Mouse (Mus musculus) heart, postnatal 0 days (tissue): Measurements from ENCODE around the gene Trpc5os. TPM values are rescaled to one million over a fixed set of nuclear protein-coding genes. Genes with fewer than 3 reads are reported as not detected.

Experiments used
- ATAC-seq: fragments of 200-750 bp; cut with Nextera tagmentation; 2 replicates; pipeline ENCODE4 v1.8.0; 2017; ENCODE audit warnings: low read depth, moderate number of reproducible peaks, moderate library complexity; ENCODE audit not compliant: insufficient read depth
- DNase-seq: peaks from one replicate; pipeline ENCODE4 v3.0.0-alpha.2; 2016; ENCODE audit warnings: low spot score
- H3K27ac ChIP-seq: fragments of 300-500 bp; sonication (generic); 2 replicates; pipeline ENCODE4 v1.5.1; 2014; ENCODE audit warnings: low read depth, mild to moderate bottlenecking
- H3K27me3 ChIP-seq: fragments of 300-500 bp; sonication (generic); 2 replicates; pipeline ENCODE4 v1.6.1; 2014; ENCODE audit warnings: low read length, mixed read lengths; ENCODE audit not compliant: control insufficient read depth, insufficient read depth
- H3K36me3 ChIP-seq: fragments of 300-500 bp; sonication (generic); replicated peaks from 2 replicates; pipeline ENCODE4 v1.6.1; 2014; ENCODE audit warnings: low read length, mixed read lengths; ENCODE audit not compliant: control insufficient read depth, insufficient read depth
- H3K4me1 ChIP-seq: fragments of 300-500 bp; sonication (generic); 2 replicates; pipeline ENCODE4 v1.6.1; 2014; ENCODE audit warnings: antibody characterized with exemption; ENCODE audit not compliant: control insufficient read depth, insufficient read depth
- H3K4me2 ChIP-seq: fragments of 300-500 bp; sonication (generic); 2 replicates; pipeline ENCODE4 v1.6.1; 2014; ENCODE audit warnings: low read depth, mild to moderate bottlenecking, low read length, moderate library complexity
- H3K4me3 ChIP-seq: fragments of 300-500 bp; sonication (generic); 2 replicates; pipeline ENCODE4 v1.5.1; 2014; ENCODE audit warnings: low read depth, low read length
- H3K9ac ChIP-seq: fragments of 300-500 bp; sonication (generic); replicated peaks from 2 replicates; pipeline ENCODE4 v1.6.1; 2014; ENCODE audit warnings: low read depth, low read length, mixed read lengths
- H3K9me3 ChIP-seq: fragments of 300-500 bp; sonication (generic); replicated peaks from 2 replicates; pipeline ENCODE4 v1.6.1; 2016; ENCODE audit warnings: low read length; ENCODE audit not compliant: control insufficient read depth
- CTCF ChIP-seq: IDR thresholded peaks from 2 replicates; pipeline ENCODE4 v1.5.1; 2016; ENCODE audit warnings: antibody characterized with exemption, control low read depth, low read depth
- EP300 ChIP-seq: IDR thresholded peaks from 2 replicates; pipeline ENCODE4 v1.6.1; 2016; ENCODE audit warnings: antibody characterized with exemption, low read depth
- WGBS: fragments of 180-500 bp; shearing (Covaris S2); extraction: QIAGEN DNeasy Blood & Tissue Kit; methylation state at CpG from one replicate; pipeline ENCODE4 v1.1.7; 2014; 5-methylcytosine and 5-hydroxymethylcytosine counted together
- polyA plus RNA-seq: library from polyadenylated mRNA; unstranded; fragments of >200 nt; fragmentation: Nextera tagmentation; extraction: Ambion mirVana; gene quantifications from 2 replicates; pipeline ENCODE4 v1.2.1, GENCODE M21; 2015
- total RNA-seq: library from RNA; depleted of rRNA; stranded (reverse); fragments of >200 nt; gene quantifications from 2 replicates; pipeline ENCODE4 v1.2.3, GENCODE M21; 2014; ENCODE audit warnings: low replicate concordance; rRNA removed

Gene Trpc5os
- 0.04 TPM in 1 of 2 replicates, not detected in the other for total RNA-seq
- 0.03 TPM in 1 of 2 replicates, not detected in the other for polyA plus RNA-seq

- no peak for ATAC-seq
- no peak within 1 kb of the TSS for H3K9ac ChIP-seq
- TF ChIP-seq EP300 (no peak), CTCF (no peak)
- no peaks in the 10 kb centered on the region for H3K4me1 ChIP-seq
- no peaks in the 10 kb centered on the region for H3K27me3 ChIP-seq
- no peak within 1 kb of the TSS for H3K4me3 ChIP-seq
- H3K4me2 ChIP-seq = no peak within 1 kb of the TSS
- 70% methylated on average over 5 of the region's 5 CpGs for WGBS
- no peak within 1 kb of the TSS for H3K27ac ChIP-seq
- no peaks in the 10 kb centered on the region for H3K36me3 ChIP-seq
- no peaks in the 10 kb centered on the region for H3K9me3 ChIP-seq
- no peak for DNase-seq
These were observed at the start of gene Trpc5os for GRCm38 (mm10) chrX:144456281-144456680. Trpc5os (plus strand) TSS chrX:144456581.

DNA sequence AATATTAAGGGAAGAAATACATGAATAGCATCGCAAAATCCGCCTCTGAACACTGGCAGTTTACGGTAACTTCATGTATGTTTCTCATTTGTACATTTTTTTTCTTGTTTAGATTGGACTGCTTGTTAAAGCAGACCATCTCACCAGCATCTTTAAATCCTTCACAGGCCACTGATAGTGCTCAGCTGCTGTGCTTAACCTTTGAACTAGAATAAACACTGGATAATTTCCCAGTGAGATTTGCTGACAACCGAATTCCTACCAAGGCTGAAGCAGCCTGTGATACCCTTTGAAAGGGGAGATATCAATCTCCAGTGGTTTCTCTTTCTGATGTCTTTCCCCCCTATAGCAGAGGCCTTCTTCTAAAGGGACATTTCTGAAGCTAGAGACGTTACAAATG, 48.3 kb upstream of the Trpc5os start:
- no peak overlapping the region for H3K27ac ChIP-seq
- H3K27me3 ChIP-seq = no peaks in the 10 kb centered on the region
- H3K9ac ChIP-seq = no peak overlapping the region
- H3K4me1 ChIP-seq = no peaks in the 10 kb centered on the region
- ATAC-seq (no peak), DNase-seq (no peak)
- no peaks in the 10 kb centered on the region for H3K36me3 ChIP-seq
- TF ChIP-seq CTCF = no peak
- TF ChIP-seq EP300 = no peak
- H3K4me2 ChIP-seq = no peak overlapping the region
- no peaks in the 10 kb centered on the region for H3K9me3 ChIP-seq
- H3K4me3 ChIP-seq = no peak overlapping the region
- 66% methylated on average over 5 of the region's 5 CpGs for WGBS

DNA sequence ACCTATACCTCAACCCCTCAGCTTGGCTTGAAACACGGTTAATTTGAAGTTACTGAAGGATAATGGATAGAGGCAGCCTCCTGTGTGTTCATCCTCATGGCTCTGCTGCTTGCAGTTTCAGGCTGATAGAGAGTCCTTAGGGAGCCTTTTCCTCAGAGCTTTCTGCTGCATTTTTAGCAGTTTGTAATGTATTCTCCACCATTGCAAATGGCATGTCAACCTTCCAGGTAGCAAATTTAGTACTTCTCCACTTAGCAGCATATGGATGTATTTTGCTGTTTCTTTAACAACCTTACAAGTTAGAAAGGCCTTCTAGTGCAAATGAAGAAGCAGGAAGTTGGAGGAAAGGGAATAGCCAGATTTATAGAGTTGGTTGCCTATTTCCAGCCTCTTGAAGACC, 36.1 kb upstream of the Trpc5os start:
- WGBS = 50% methylated on average over 1 of the region's 1 CpGs
- no peak overlapping the region for H3K4me2 ChIP-seq
- H3K9me3 ChIP-seq = no peaks in the 10 kb centered on the region
- no peaks in the 10 kb centered on the region for H3K4me1 ChIP-seq
- TF ChIP-seq EP300 (no peak), CTCF (no peak)
- no peaks in the 10 kb centered on the region for H3K27me3 ChIP-seq
- no peak overlapping the region for H3K9ac ChIP-seq
- no peak overlapping the region for H3K4me3 ChIP-seq
- H3K36me3 ChIP-seq = no peaks in the 10 kb centered on the region
- DNase-seq (no peak), ATAC-seq (no peak)
- no peak overlapping the region for H3K27ac ChIP-seq

- Histone ChIP-seq H3K9me3 (no peaks in the 10 kb centered on the region), H3K4me2 (no peak overlapping the region), H3K36me3 (no peaks in the 10 kb centered on the region), H3K27ac (no peak overlapping the region), H3K9ac (no peak overlapping the region), H3K4me3 (no peak overlapping the region), H3K4me1 (no peaks in the 10 kb centered on the region), H3K27me3 (no peaks in the 10 kb centered on the region)
- no peak for ATAC-seq
- 83% methylated on average over 1 of the region's 1 CpGs for WGBS
- TF ChIP-seq CTCF (no peak), EP300 (no peak)
- DNase-seq = no peak
These were observed 35.3 kb upstream of the Trpc5os start for GRCm38 (mm10) chrX:144421091-144421490.

DNA sequence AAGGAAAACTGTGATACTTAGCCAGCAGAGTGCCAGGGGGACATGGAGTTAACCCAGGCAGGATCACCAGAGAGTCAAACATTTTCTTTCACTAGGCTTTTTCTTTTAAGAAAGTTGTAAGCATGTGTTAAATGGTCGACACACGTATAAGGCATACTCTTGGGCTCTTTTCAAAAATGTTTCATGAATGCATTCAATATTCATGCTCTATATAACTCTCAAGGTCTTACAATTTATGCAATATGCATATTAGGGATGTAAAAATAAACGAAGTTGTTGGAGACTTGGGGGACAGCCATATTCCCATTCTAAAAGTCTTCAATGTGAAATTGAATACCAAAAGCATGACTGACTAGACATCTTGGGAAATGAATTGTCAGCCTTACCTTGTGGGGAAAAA, 32.5 kb upstream of the Trpc5os start:
- TF ChIP-seq CTCF (no peak), EP300 (no peak)
- Histone ChIP-seq H3K4me2 (no peak overlapping the region), H3K4me1 (no peaks in the 10 kb centered on the region), H3K9ac (no peak overlapping the region), H3K27me3 (no peaks in the 10 kb centered on the region), H3K9me3 (no peaks in the 10 kb centered on the region), H3K36me3 (no peaks in the 10 kb centered on the region), H3K4me3 (no peak overlapping the region), H3K27ac (no peak overlapping the region)
- 68% methylated on average over 3 of the region's 3 CpGs for WGBS
- ATAC-seq (no peak), DNase-seq (no peak)

DNA sequence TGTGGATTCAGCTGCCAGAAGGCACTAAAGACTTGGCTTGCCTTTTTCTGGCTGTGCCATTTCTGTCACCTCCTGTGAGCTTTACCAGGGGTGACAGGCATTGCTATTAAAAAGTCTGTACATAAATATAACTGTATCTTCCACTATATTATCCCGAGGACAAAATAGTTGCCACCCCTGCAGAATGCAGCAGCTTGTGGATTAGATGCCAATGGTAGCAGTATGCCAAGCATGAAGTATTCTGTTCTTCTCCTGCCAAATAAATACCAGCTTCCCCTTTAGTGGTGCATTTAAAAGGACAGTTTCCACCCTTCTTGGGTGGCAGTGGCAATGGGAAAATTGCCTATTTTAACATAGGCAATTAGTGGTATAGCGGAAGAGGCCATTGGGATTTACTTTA, 8.0 kb downstream of the Trpc5os start:
- Histone ChIP-seq H3K4me2 (no peak overlapping the region), H3K4me3 (no peak overlapping the region), H3K9me3 (no peaks in the 10 kb centered on the region), H3K4me1 (no peaks in the 10 kb centered on the region), H3K9ac (no peak overlapping the region), H3K36me3 (no peaks in the 10 kb centered on the region), H3K27ac (no peak overlapping the region), H3K27me3 (no peaks in the 10 kb centered on the region)
- ATAC-seq (no peak), DNase-seq (no peak)
- TF ChIP-seq CTCF (no peak), EP300 (no peak)
- 66% methylated on average over 2 of the region's 2 CpGs for WGBS
